Mouse (Mus musculus): Measurements from ENCODE around the gene Trir. TPM values are rescaled to one million over a fixed set of nuclear protein-coding genes. Genes with fewer than 3 reads are reported as not detected.

Trir gene
- polyA plus RNA-seq, 1 experiment = 135 TPM

GRCm38 (mm10) chr8:84981644-84982498 is 44.8 kb upstream of the Trir start:
- H3K27me3 ChIP-seq (ENCODE audit: control insufficient read depth, insufficient read depth, low read length) = no peaks in the 10 kb centered on the region
- H3K4me3 ChIP-seq (ENCODE audit: low read depth, low read length) = peak overlapping the region; percentile 25
- peaks cover 47% of the 10 kb centered on the region for H3K4me1 ChIP-seq (ENCODE audit: control insufficient read depth, insufficient read depth, insufficient read length, low read length)
- TF ChIP-seq CTCF (IDR thresholded peaks at IDR 0.05; ENCODE audit: extremely low read depth, insufficient read length, insufficient replicate concordance, low read depth, low read length) (no peak), POLR2A (IDR thresholded peaks at IDR 0.05; ENCODE audit: low read depth, low read length) (no peak; the same call in 1 of the 2 replicates)
- WGBS = 30% methylated on average over 15 of the region's 15 CpGs
- peak overlapping the region; percentile 99 for H3K27ac ChIP-seq (ENCODE audit: insufficient read depth, low read depth, low read length)
- no peaks in the 10 kb centered on the region for H3K36me3 ChIP-seq (ENCODE audit: control insufficient read depth, insufficient read depth, low read length)

GRCm38 (mm10) chr8:84982499-84983011 is 44.1 kb upstream of the Trir start:
- Histone ChIP-seq H3K36me3 (ENCODE audit: control insufficient read depth, insufficient read depth, low read length) (no peaks in the 10 kb centered on the region), H3K27ac (ENCODE audit: insufficient read depth, low read depth, low read length) (peak overlapping the region; percentile 99), H3K4me3 (ENCODE audit: low read depth, low read length) (peak overlapping the region; percentile 25), H3K4me1 (ENCODE audit: control insufficient read depth, insufficient read depth, insufficient read length, low read length) (peaks cover 49% of the 10 kb centered on the region), H3K27me3 (ENCODE audit: control insufficient read depth, insufficient read depth, low read length) (no peaks in the 10 kb centered on the region)
- no peak for TF ChIP-seq POLR2A (IDR thresholded peaks at IDR 0.05; ENCODE audit: low read depth, low read length)
- no peak for TF ChIP-seq CTCF (IDR thresholded peaks at IDR 0.05; ENCODE audit: extremely low read depth, insufficient read length, insufficient replicate concordance, low read depth, low read length)
- 36% methylated on average over 3 of the region's 3 CpGs for WGBS

GRCm38 (mm10) chr8:84984294-84985048 is 42.2 kb upstream of the Trir start:
- WGBS = 2% methylated on average over 16 of the region's 16 CpGs
- Histone ChIP-seq H3K4me3 (ENCODE audit: low read depth, low read length) (peak overlapping the region; percentile 64), H3K36me3 (ENCODE audit: control insufficient read depth, insufficient read depth, low read length) (no peaks in the 10 kb centered on the region), H3K4me1 (ENCODE audit: control insufficient read depth, insufficient read depth, insufficient read length, low read length) (peaks cover 55% of the 10 kb centered on the region), H3K27ac (ENCODE audit: insufficient read depth, low read depth, low read length) (peak overlapping the region; percentile 80), H3K27me3 (ENCODE audit: control insufficient read depth, insufficient read depth, low read length) (no peaks in the 10 kb centered on the region)
- TF ChIP-seq CTCF (IDR thresholded peaks at IDR 0.05; ENCODE audit: extremely low read depth, insufficient read length, insufficient replicate concordance, low read depth, low read length) = no peak
- no peak for TF ChIP-seq POLR2A (IDR thresholded peaks at IDR 0.05; ENCODE audit: low read depth, low read length)

- WGBS = 2% methylated on average over 23 of the region's 23 CpGs
- peak overlapping the region; percentile 80 for H3K27ac ChIP-seq (ENCODE audit: insufficient read depth, low read depth, low read length)
- peak overlapping the region; percentile 64 for H3K4me3 ChIP-seq (ENCODE audit: low read depth, low read length)
- H3K36me3 ChIP-seq (ENCODE audit: control insufficient read depth, insufficient read depth, low read length) = no peaks in the 10 kb centered on the region
- no peaks in the 10 kb centered on the region for H3K27me3 ChIP-seq (ENCODE audit: control insufficient read depth, insufficient read depth, low read length)
- H3K4me1 ChIP-seq (ENCODE audit: control insufficient read depth, insufficient read depth, insufficient read length, low read length) = peaks cover 55% of the 10 kb centered on the region
- TF ChIP-seq CTCF (IDR thresholded peaks at IDR 0.05; ENCODE audit: extremely low read depth, insufficient read length, insufficient replicate concordance, low read depth, low read length) = no peak
- TF ChIP-seq POLR2A (IDR thresholded peaks at IDR 0.05; ENCODE audit: low read depth, low read length) = no peak
Measured at GRCm38 (mm10) chr8:84985049-84985683, 41.5 kb upstream of the Trir start.

- TF ChIP-seq POLR2A (IDR thresholded peaks at IDR 0.05; ENCODE audit: low read depth, low read length) (no peak; the same call in 1 of the 2 replicates), CTCF (IDR thresholded peaks at IDR 0.05; ENCODE audit: extremely low read depth, insufficient read length, insufficient replicate concordance, low read depth, low read length) (no peak)
- H3K4me1 ChIP-seq (ENCODE audit: control insufficient read depth, insufficient read depth, insufficient read length, low read length) = peaks cover 49% of the 10 kb centered on the region
- no peaks in the 10 kb centered on the region for H3K27me3 ChIP-seq (ENCODE audit: control insufficient read depth, insufficient read depth, low read length)
- peak overlapping the region; percentile 80 for H3K27ac ChIP-seq (ENCODE audit: insufficient read depth, low read depth, low read length)
- no peaks in the 10 kb centered on the region for H3K36me3 ChIP-seq (ENCODE audit: control insufficient read depth, insufficient read depth, low read length)
- under 1% methylated on average over 53 of the region's 53 CpGs for WGBS
- H3K4me3 ChIP-seq (ENCODE audit: low read depth, low read length) = peak overlapping the region; percentile 64
Measured at GRCm38 (mm10) chr8:84985684-84986378, 40.8 kb upstream of the Trir start.

- TF ChIP-seq POLR2A (IDR thresholded peaks at IDR 0.05; ENCODE audit: low read depth, low read length) = no peak
- no peak for TF ChIP-seq CTCF (IDR thresholded peaks at IDR 0.05; ENCODE audit: extremely low read depth, insufficient read length, insufficient replicate concordance, low read depth, low read length)
Measured at GRCm38 (mm10) chr8:84986379-84986945, 40.2 kb upstream of the Trir start.

More at GRCm38 (mm10) chr8:84986379-84986945, 40.2 kb upstream of the Trir start:
- 14% methylated on average over 8 of the region's 8 CpGs for WGBS
- H3K27me3 ChIP-seq (ENCODE audit: control insufficient read depth, insufficient read depth, low read length) = no peaks in the 10 kb centered on the region
- H3K27ac ChIP-seq (ENCODE audit: insufficient read depth, low read depth, low read length) = peak overlapping the region; percentile 80
- peaks cover 47% of the 10 kb centered on the region for H3K4me1 ChIP-seq (ENCODE audit: control insufficient read depth, insufficient read depth, insufficient read length, low read length)
- no peaks in the 10 kb centered on the region for H3K36me3 ChIP-seq (ENCODE audit: control insufficient read depth, insufficient read depth, low read length)
- H3K4me3 ChIP-seq (ENCODE audit: low read depth, low read length) = peak overlapping the region; percentile 64
